Mouse (Mus musculus) midbrain, postnatal 0 days (tissue): ENCODE data around the gene Vdac1. TPM values are rescaled to one million over a fixed set of nuclear protein-coding genes. Genes with fewer than 3 reads are reported as not detected.

Source experiments
- ATAC-seq: fragments of 200-750 bp; cut with Nextera tagmentation; 2 replicates; pipeline ENCODE4 v1.8.0; 2017; ENCODE audit warnings: moderate number of reproducible peaks, mild to moderate bottlenecking, moderate TSS enrichment, moderate library complexity; ENCODE audit not compliant: low FRiP score
- DNase-seq: peaks from one replicate; pipeline ENCODE4 v3.0.0-alpha.2; 2015; ENCODE audit warnings: low spot score
- H3K27ac ChIP-seq: fragments of 300-500 bp; sonication (generic); 2 replicates; pipeline ENCODE4 v1.5.1; 2014; ENCODE audit warnings: low read depth, mild to moderate bottlenecking, low read length, mixed read lengths
- H3K27me3 ChIP-seq: fragments of 300-500 bp; sonication (generic); 2 replicates; pipeline ENCODE4 v1.6.1; 2014; ENCODE audit warnings: low read length, control low read depth, mixed read lengths; ENCODE audit not compliant: insufficient read depth
- H3K36me3 ChIP-seq: fragments of 300-500 bp; sonication (generic); 2 replicates; pipeline ENCODE4 v1.6.1; 2014; ENCODE audit warnings: low read length, control low read depth, mixed read lengths; ENCODE audit not compliant: insufficient read depth
- H3K4me1 ChIP-seq: fragments of 300-500 bp; sonication (generic); 2 replicates; pipeline ENCODE4 v1.6.1; 2014; ENCODE audit warnings: mild to moderate bottlenecking, control low read depth, antibody characterized with exemption, low read length, mixed read lengths; ENCODE audit not compliant: insufficient read depth
- H3K4me2 ChIP-seq: fragments of 300-500 bp; sonication (generic); 2 replicates; pipeline ENCODE4 v1.6.1; 2014; ENCODE audit warnings: low read depth, mild to moderate bottlenecking, low read length, mixed read lengths; ENCODE audit not compliant: poor library complexity, severe bottlenecking
- H3K4me3 ChIP-seq: fragments of 300-500 bp; sonication (generic); 2 replicates; pipeline ENCODE4 v1.5.1; 2014; ENCODE audit warnings: low read depth, mild to moderate bottlenecking, low read length, moderate library complexity
- H3K9ac ChIP-seq: fragments of 300-500 bp; sonication (generic); replicated peaks from 2 replicates; pipeline ENCODE4 v1.6.1; 2014; ENCODE audit warnings: mild to moderate bottlenecking, low read length, moderate library complexity, mixed read lengths; ENCODE audit not compliant: poor library complexity, severe bottlenecking
- H3K9me3 ChIP-seq: fragments of 300-500 bp; sonication (generic); 2 replicates; pipeline ENCODE4 v1.6.1; 2016; ENCODE audit warnings: low read length, control low read depth
- CTCF ChIP-seq: IDR thresholded peaks from 2 replicates; pipeline ENCODE4 v1.5.1; 2016; ENCODE audit warnings: antibody characterized with exemption, mild to moderate bottlenecking
- WGBS: fragments of 180-500 bp; shearing (Covaris S2); extraction: QIAGEN DNeasy Blood & Tissue Kit; methylation state at CpG from one replicate; pipeline ENCODE4 v1.1.7; 2014; 5-methylcytosine and 5-hydroxymethylcytosine counted together
- polyA plus RNA-seq: library from polyadenylated mRNA; unstranded; fragments of >200 nt; fragmentation: Nextera tagmentation; extraction: Ambion mirVana; gene quantifications from 2 replicates; pipeline ENCODE4 v1.2.1, GENCODE M21; 2015
- total RNA-seq: library from RNA; depleted of rRNA; stranded (reverse); fragments of >200 nt; gene quantifications from 2 replicates; pipeline ENCODE4 v1.2.3, GENCODE M21; 2014

Gene Vdac1
- total and polyA plus RNA-seq, 2 experiments from 2014 or later, result 337 to 412 TPM

- Histone ChIP-seq H3K4me2 (no peak overlapping the region), H3K9ac (no peak overlapping the region), H3K27ac (no peak overlapping the region), H3K9me3 (no peaks in the 10 kb centered on the region), H3K36me3 (no peaks in the 10 kb centered on the region), H3K4me1 (peaks cover 3% of the 10 kb centered on the region; the same call in 1 of the 2 replicates), H3K4me3 (no peak overlapping the region), H3K27me3 (no peaks in the 10 kb centered on the region)
- DNase-seq (no peak), ATAC-seq (no peak)
- 78% methylated on average over 5 of the region's 5 CpGs for WGBS
- TF ChIP-seq CTCF, result no peak
Observed at GRCm38 (mm10) chr11:52341476-52341875, 19.2 kb upstream of the Vdac1 start.

- DNase-seq (no peak), ATAC-seq (no peak)
- no peak overlapping the region for H3K4me3 ChIP-seq
- no peaks in the 10 kb centered on the region for H3K36me3 ChIP-seq
- H3K27me3 ChIP-seq, result no peaks in the 10 kb centered on the region
- TF ChIP-seq CTCF, result no peak
- WGBS, result 84% methylated on average over 4 of the region's 4 CpGs
- H3K4me2 ChIP-seq, result no peak overlapping the region
- no peak overlapping the region for H3K9ac ChIP-seq
- peaks cover 3% of the 10 kb centered on the region; the same call in 1 of the 2 replicates for H3K4me1 ChIP-seq
- no peak overlapping the region for H3K27ac ChIP-seq
- H3K9me3 ChIP-seq, result no peaks in the 10 kb centered on the region
Observed at GRCm38 (mm10) chr11:52342296-52342695, 18.4 kb upstream of the Vdac1 start.

GRCm38 (mm10) chr11:52343162-52343561, 17.5 kb upstream of the Vdac1 start:
- H3K4me3 ChIP-seq, result no peak overlapping the region
- no peaks in the 10 kb centered on the region for H3K9me3 ChIP-seq
- H3K4me1 ChIP-seq, result no peaks in the 10 kb centered on the region
- no peak overlapping the region for H3K9ac ChIP-seq
- no peaks in the 10 kb centered on the region for H3K27me3 ChIP-seq
- WGBS, result 3% methylated on average over 6 of the region's 6 CpGs
- no peak for ATAC-seq
- no peak overlapping the region for H3K27ac ChIP-seq
- no peaks in the 10 kb centered on the region for H3K36me3 ChIP-seq
- peak; percentile 91 for DNase-seq
- H3K4me2 ChIP-seq, result no peak overlapping the region
- peak; percentile 90 for TF ChIP-seq CTCF

GRCm38 (mm10) chr11:52344991-52345777, 15.5 kb upstream of the Vdac1 start:
- no peak overlapping the region for H3K9ac ChIP-seq
- H3K4me1 ChIP-seq, result no peaks in the 10 kb centered on the region
- H3K4me2 ChIP-seq, result peak overlapping the region; percentile 45
- no peaks in the 10 kb centered on the region for H3K27me3 ChIP-seq
- ATAC-seq (no peak), DNase-seq (no peak)
- H3K4me3 ChIP-seq, result no peak overlapping the region
- peak overlapping the region; percentile 73; the same call in 1 of the 2 replicates for H3K27ac ChIP-seq
- H3K9me3 ChIP-seq, result no peaks in the 10 kb centered on the region
- 81% methylated on average over 12 of the region's 12 CpGs for WGBS
- no peaks in the 10 kb centered on the region for H3K36me3 ChIP-seq
- TF ChIP-seq CTCF, result no peak

- H3K27me3 ChIP-seq, result no peaks in the 10 kb centered on the region
- H3K9ac ChIP-seq, result peak overlapping the region; percentile 42
- peak; percentile 74 for ATAC-seq
- no peaks in the 10 kb centered on the region for H3K9me3 ChIP-seq
- H3K4me3 ChIP-seq, result peak overlapping the region; percentile 18; the same call in 1 of the 2 replicates
- no peaks in the 10 kb centered on the region for H3K4me1 ChIP-seq
- TF ChIP-seq CTCF, result peak; percentile 98
- DNase-seq, result peak; percentile 93
- H3K36me3 ChIP-seq, result no peaks in the 10 kb centered on the region
- H3K27ac ChIP-seq, result peak overlapping the region; percentile 73
- WGBS, result 15% methylated on average over 10 of the region's 12 CpGs
- H3K4me2 ChIP-seq, result peak overlapping the region; percentile 45
Observed at GRCm38 (mm10) chr11:52345939-52346634, 14.6 kb upstream of the Vdac1 start.

GRCm38 (mm10) chr11:52346635-52347005, 14.0 kb upstream of the Vdac1 start:
- TF ChIP-seq CTCF, result no peak
- H3K36me3 ChIP-seq, result no peaks in the 10 kb centered on the region
- WGBS, result 6% methylated on average over 12 of the region's 12 CpGs
- H3K4me3 ChIP-seq, result peak overlapping the region; percentile 18; the same call in 1 of the 2 replicates
- no peaks in the 10 kb centered on the region for H3K27me3 ChIP-seq
- H3K4me1 ChIP-seq, result no peaks in the 10 kb centered on the region
- peak; percentile 84; the same call in 1 of the 2 replicates for ATAC-seq
- H3K9ac ChIP-seq, result peak overlapping the region; percentile 42
- peak; percentile 84 for DNase-seq
- H3K27ac ChIP-seq, result peak overlapping the region; percentile 73
- peak overlapping the region; percentile 45 for H3K4me2 ChIP-seq
- no peaks in the 10 kb centered on the region for H3K9me3 ChIP-seq
